Mouse (Mus musculus): Measurements from ENCODE around the gene 1810013L24Rik. TPM values are rescaled to one million over a fixed set of nuclear protein-coding genes. Genes with fewer than 3 reads are reported as not detected.

Gene 1810013L24Rik
- polyA plus RNA-seq, 1 experiment from 2014 or later: 14.0 TPM

Other genes with a start within 250 kb of the 1810013L24Rik start
- gene Pmm2, start 192.4 kb upstream of the 1810013L24Rik start, polyA plus RNA-seq (2015; fragmentation: Nextera tagmentation; extraction: Ambion mirVana): 37.0 and 38.5 TPM in 2 replicates
- 11.2 and 11.8 TPM in 2 replicates for gene Tmem186, start 192.4 kb upstream of the 1810013L24Rik start, polyA plus RNA-seq (2015; fragmentation: Nextera tagmentation; extraction: Ambion mirVana)
- 62.4 and 67.1 TPM in 2 replicates for gene Carhsp1, start 157.9 kb upstream of the 1810013L24Rik start, polyA plus RNA-seq (2015; fragmentation: Nextera tagmentation; extraction: Ambion mirVana)
- not detected in 2 replicates for gene Gm5767, start 149.3 kb upstream of the 1810013L24Rik start, polyA plus RNA-seq (2015; fragmentation: Nextera tagmentation; extraction: Ambion mirVana)
- 26.5 and 26.8 TPM in 2 replicates for gene Usp7, start 37.8 kb upstream of the 1810013L24Rik start, polyA plus RNA-seq (2015; fragmentation: Nextera tagmentation; extraction: Ambion mirVana)